Mouse (Mus musculus): ENCODE measurements around the gene Necab2.

- TF ChIP-seq EP300 (IDR thresholded peaks at IDR 0.05) (no peak), CTCF (IDR thresholded peaks at IDR 0.05) (no peak)
Measured at GRCm38 (mm10) chr8:119424740-119425139, 21.8 kb upstream of the Necab2 start.
